Mouse (Mus musculus): ENCODE measurements at regions not wholly inside any gene's neighbourhood (a gene's known extent, or its start where the extent isn't known, plus 50 kb on each side); places are given as distances from the start of the nearest gene placed in this dataset.

GRCm38 (mm10) chr16:30732770-30733415, 133.4 kb downstream of the Fam43a start:
- peaks cover 57% of the 10 kb centered on the region for H3K4me1 ChIP-seq (replicated peaks; ENCODE audit: low read depth, low read length)
- no peaks in the 10 kb centered on the region for H3K9me3 ChIP-seq (ENCODE audit: low read length)
- H3K36me3 ChIP-seq (ENCODE audit: insufficient read depth, low read length) = no peaks in the 10 kb centered on the region
- 0 out of 2 replicates have a peak, but pooled peaks cover 6% of the 10 kb centered on the region for H3K27me3 ChIP-seq (ENCODE audit: insufficient read depth, low read length)
- no peak overlapping the region for H3K4me3 ChIP-seq (replicated peaks; ENCODE audit: low read length)
- TF ChIP-seq NANOG (IDR thresholded peaks at IDR 0.05; ENCODE audit: borderline replicate concordance, low read length) (no peak), POU5F1 (IDR thresholded peaks at IDR 0.05; ENCODE audit: borderline replicate concordance, low read length) (no peak), CTCF (conservative IDR thresholded peaks at IDR 0.05; ENCODE audit: low read length) (no peak)

- H3K27me3 ChIP-seq (ENCODE audit: insufficient read depth, low read length) = 0 out of 2 replicates have a peak, but pooled peaks cover 6% of the 10 kb centered on the region
- peaks cover 61% of the 10 kb centered on the region for H3K4me1 ChIP-seq (replicated peaks; ENCODE audit: low read depth, low read length)
- no peaks in the 10 kb centered on the region for H3K36me3 ChIP-seq (ENCODE audit: insufficient read depth, low read length)
- TF ChIP-seq POU5F1 (IDR thresholded peaks at IDR 0.05; ENCODE audit: borderline replicate concordance, low read length) (no peak), NANOG (IDR thresholded peaks at IDR 0.05; ENCODE audit: borderline replicate concordance, low read length) (no peak), CTCF (conservative IDR thresholded peaks at IDR 0.05; ENCODE audit: low read length) (no peak)
- H3K4me3 ChIP-seq (replicated peaks; ENCODE audit: low read length) = no peak overlapping the region
- H3K9me3 ChIP-seq (ENCODE audit: low read length) = peaks cover 6% of the 10 kb centered on the region
Measured at GRCm38 (mm10) chr16:30733478-30733877, 134.0 kb downstream of the Fam43a start.

GRCm38 (mm10) chr16:30735360-30735759, 135.8 kb downstream of the Fam43a start:
- no peak overlapping the region for H3K4me3 ChIP-seq (replicated peaks; ENCODE audit: low read length)
- 0 out of 2 replicates have a peak, but pooled peaks cover 6% of the 10 kb centered on the region for H3K27me3 ChIP-seq (ENCODE audit: insufficient read depth, low read length)
- H3K36me3 ChIP-seq (ENCODE audit: insufficient read depth, low read length) = no peaks in the 10 kb centered on the region
- H3K9me3 ChIP-seq (ENCODE audit: low read length) = peaks cover 7% of the 10 kb centered on the region
- TF ChIP-seq CTCF (conservative IDR thresholded peaks at IDR 0.05; ENCODE audit: low read length) = no peak
- peak; percentile 84 for TF ChIP-seq POU5F1 (IDR thresholded peaks at IDR 0.05; ENCODE audit: borderline replicate concordance, low read length)
- peaks cover 77% of the 10 kb centered on the region for H3K4me1 ChIP-seq (replicated peaks; ENCODE audit: low read depth, low read length)

GRCm38 (mm10) chr16:30735969-30736368, 136.4 kb downstream of the Fam43a start:
- TF ChIP-seq NANOG (IDR thresholded peaks at IDR 0.05; ENCODE audit: borderline replicate concordance, low read length) (no peak), POU5F1 (IDR thresholded peaks at IDR 0.05; ENCODE audit: borderline replicate concordance, low read length) (no peak), CTCF (conservative IDR thresholded peaks at IDR 0.05; ENCODE audit: low read length) (no peak)
- no peak overlapping the region for H3K4me3 ChIP-seq (replicated peaks; ENCODE audit: low read length)
- H3K4me1 ChIP-seq (replicated peaks; ENCODE audit: low read depth, low read length) = peaks cover 80% of the 10 kb centered on the region
- H3K27me3 ChIP-seq (ENCODE audit: insufficient read depth, low read length) = 0 out of 2 replicates have a peak, but pooled peaks cover 5% of the 10 kb centered on the region
- no peaks in the 10 kb centered on the region for H3K36me3 ChIP-seq (ENCODE audit: insufficient read depth, low read length)
- H3K9me3 ChIP-seq (ENCODE audit: low read length) = peaks cover 7% of the 10 kb centered on the region

- Histone ChIP-seq H3K27me3 (ENCODE audit: insufficient read depth, low read length) (no peaks in the 10 kb centered on the region), H3K4me3 (replicated peaks; ENCODE audit: low read length) (no peak overlapping the region), H3K4me1 (replicated peaks; ENCODE audit: low read depth, low read length) (peaks cover 80% of the 10 kb centered on the region), H3K9me3 (ENCODE audit: low read length) (peaks cover 7% of the 10 kb centered on the region), H3K36me3 (ENCODE audit: insufficient read depth, low read length) (no peaks in the 10 kb centered on the region)
- no peak for TF ChIP-seq CTCF (conservative IDR thresholded peaks at IDR 0.05; ENCODE audit: low read length)
- no peak for TF ChIP-seq POU5F1 (IDR thresholded peaks at IDR 0.05; ENCODE audit: borderline replicate concordance, low read length)
- TF ChIP-seq NANOG (IDR thresholded peaks at IDR 0.05; ENCODE audit: borderline replicate concordance, low read length) = no peak
Measured at GRCm38 (mm10) chr16:30736662-30737326, 137.3 kb downstream of the Fam43a start.

GRCm38 (mm10) chr16:30737524-30737923, 138.0 kb downstream of the Fam43a start:
- peaks cover 82% of the 10 kb centered on the region for H3K4me1 ChIP-seq (replicated peaks; ENCODE audit: low read depth, low read length)
- H3K27me3 ChIP-seq (ENCODE audit: insufficient read depth, low read length) = 0 out of 2 replicates have a peak, but pooled peaks cover 2% of the 10 kb centered on the region
- no peak for TF ChIP-seq POU5F1 (IDR thresholded peaks at IDR 0.05; ENCODE audit: borderline replicate concordance, low read length)
- TF ChIP-seq CTCF (conservative IDR thresholded peaks at IDR 0.05; ENCODE audit: low read length) = no peak
- no peak for TF ChIP-seq NANOG (IDR thresholded peaks at IDR 0.05; ENCODE audit: borderline replicate concordance, low read length)
- no peaks in the 10 kb centered on the region for H3K36me3 ChIP-seq (ENCODE audit: insufficient read depth, low read length)
- H3K9me3 ChIP-seq (ENCODE audit: low read length) = peaks cover 7% of the 10 kb centered on the region
- no peak overlapping the region for H3K4me3 ChIP-seq (replicated peaks; ENCODE audit: low read length)

- 0 out of 2 replicates have a peak, but pooled peaks cover 2% of the 10 kb centered on the region for H3K27me3 ChIP-seq (ENCODE audit: insufficient read depth, low read length)
- H3K4me1 ChIP-seq (replicated peaks; ENCODE audit: low read depth, low read length) = peaks cover 86% of the 10 kb centered on the region
- no peaks in the 10 kb centered on the region for H3K36me3 ChIP-seq (ENCODE audit: insufficient read depth, low read length)
- no peak for TF ChIP-seq POU5F1 (IDR thresholded peaks at IDR 0.05; ENCODE audit: borderline replicate concordance, low read length)
- no peak for TF ChIP-seq NANOG (IDR thresholded peaks at IDR 0.05; ENCODE audit: borderline replicate concordance, low read length)
- no peak for TF ChIP-seq CTCF (conservative IDR thresholded peaks at IDR 0.05; ENCODE audit: low read length)
- H3K4me3 ChIP-seq (replicated peaks; ENCODE audit: low read length) = no peak overlapping the region
- peaks cover 7% of the 10 kb centered on the region for H3K9me3 ChIP-seq (ENCODE audit: low read length)
Measured at GRCm38 (mm10) chr16:30739651-30740050, 140.1 kb downstream of the Fam43a start.

- TF ChIP-seq NANOG (IDR thresholded peaks at IDR 0.05; ENCODE audit: borderline replicate concordance, low read length) = peak; percentile 92
- peak; percentile 84; the same call in 1 of the 2 replicates for TF ChIP-seq POU5F1 (IDR thresholded peaks at IDR 0.05; ENCODE audit: borderline replicate concordance, low read length)
- TF ChIP-seq CTCF (conservative IDR thresholded peaks at IDR 0.05; ENCODE audit: low read length) = no peak
- Histone ChIP-seq H3K4me1 (replicated peaks; ENCODE audit: low read depth, low read length) (peaks cover 88% of the 10 kb centered on the region), H3K4me3 (replicated peaks; ENCODE audit: low read length) (no peak overlapping the region)
Measured at GRCm38 (mm10) chr16:30741192-30741591, 141.7 kb downstream of the Fam43a start.

More at GRCm38 (mm10) chr16:30741192-30741591, 141.7 kb downstream of the Fam43a start:
- Histone ChIP-seq H3K36me3 (ENCODE audit: insufficient read depth, low read length) (no peaks in the 10 kb centered on the region), H3K27me3 (ENCODE audit: insufficient read depth, low read length) (0 out of 2 replicates have a peak, but pooled peaks cover 2% of the 10 kb centered on the region), H3K9me3 (ENCODE audit: low read length) (peaks cover 7% of the 10 kb centered on the region)
